Mouse (Mus musculus) ZHBTc4 (cell line): Measurements from ENCODE around the gene Gas2l2.

Experiments used
- DNase-seq: peaks from one replicate; pipeline ENCODE4 v3.0.0-alpha.2; 2011; ENCODE audit warnings: low read depth, low spot score

Gas2l2 gene

GRCm38 (mm10) chr11:83443824-83444223, 14.6 kb upstream of the Gas2l2 start:
- peak; percentile 54 for DNase-seq

GRCm38 (mm10) chr11:83442596-83443267, 13.5 kb upstream of the Gas2l2 start:
- peak; percentile 87 for DNase-seq

- no peak for DNase-seq
Measured at GRCm38 (mm10) chr11:83441235-83441634, 12.0 kb upstream of the Gas2l2 start.

GRCm38 (mm10) chr11:83440081-83441064, 11.1 kb upstream of the Gas2l2 start:
- DNase-seq = peak; percentile 96

- DNase-seq = no peak
Measured at GRCm38 (mm10) chr11:83439426-83440060, 10.3 kb upstream of the Gas2l2 start.

GRCm38 (mm10) chr11:83437377-83437776, 8.1 kb upstream of the Gas2l2 start, which contains the start of gene 1700020L24Rik:
TSS of gene 1700020L24Rik (plus strand) at chr11:83437677.
- DNase-seq = no peak

- no peak for DNase-seq
Measured at GRCm38 (mm10) chr11:83432533-83432932, 3.3 kb upstream of the Gas2l2 start.

- DNase-seq = no peak
Measured at GRCm38 (mm10) chr11:83426964-83427363, 2.3 kb downstream of the Gas2l2 start.

GRCm38 (mm10) chr11:83424681-83425080, 4.6 kb downstream of the Gas2l2 start:
- DNase-seq = peak; percentile 80

- peak; percentile 72 for DNase-seq
Measured at GRCm38 (mm10) chr11:83421305-83421704, 8.0 kb downstream of the Gas2l2 start.

GRCm38 (mm10) chr11:83420338-83420737, 8.9 kb downstream of the Gas2l2 start:
- no peak for DNase-seq

GRCm38 (mm10) chr11:83418566-83418965, 10.7 kb downstream of the Gas2l2 start:
- DNase-seq = peak; percentile 62

GRCm38 (mm10) chr11:83417708-83418107, 11.5 kb downstream of the Gas2l2 start:
- no peak for DNase-seq

- DNase-seq = peak; percentile 83
Measured at GRCm38 (mm10) chr11:83417080-83417479, 12.2 kb downstream of the Gas2l2 start.

GRCm38 (mm10) chr11:83410510-83410909, 18.7 kb downstream of the Gas2l2 start:
- no peak for DNase-seq

GRCm38 (mm10) chr11:83409792-83410291, 19.4 kb downstream of the Gas2l2 start:
- DNase-seq = no peak

GRCm38 (mm10) chr11:83409087-83409754, 20.0 kb downstream of the Gas2l2 start, which contains the start of gene Rasl10b:
TSS of gene Rasl10b (plus strand) at chr11:83409137.
- peak; percentile 46 for DNase-seq

- DNase-seq = no peak
Measured at GRCm38 (mm10) chr11:83408242-83408641, 21.0 kb downstream of the Gas2l2 start.

- DNase-seq = no peak
Measured at GRCm38 (mm10) chr11:83406391-83406790, 22.9 kb downstream of the Gas2l2 start.

- no peak for DNase-seq
Measured at GRCm38 (mm10) chr11:83403787-83404186, 25.5 kb downstream of the Gas2l2 start.

GRCm38 (mm10) chr11:83398724-83399123, 30.5 kb downstream of the Gas2l2 start:
- no peak for DNase-seq
